Mouse (Mus musculus): ENCODE measurements around the gene Fam166b. TPM values are rescaled to one million over a fixed set of nuclear protein-coding genes. Genes with fewer than 3 reads are reported as not detected.
A peak's percentile ranks its signal among the peaks of the same experiment; 100 is the strongest.

Fam166b gene
- total RNA-seq, 2 experiments from 2014 or later: not detected

DNA sequence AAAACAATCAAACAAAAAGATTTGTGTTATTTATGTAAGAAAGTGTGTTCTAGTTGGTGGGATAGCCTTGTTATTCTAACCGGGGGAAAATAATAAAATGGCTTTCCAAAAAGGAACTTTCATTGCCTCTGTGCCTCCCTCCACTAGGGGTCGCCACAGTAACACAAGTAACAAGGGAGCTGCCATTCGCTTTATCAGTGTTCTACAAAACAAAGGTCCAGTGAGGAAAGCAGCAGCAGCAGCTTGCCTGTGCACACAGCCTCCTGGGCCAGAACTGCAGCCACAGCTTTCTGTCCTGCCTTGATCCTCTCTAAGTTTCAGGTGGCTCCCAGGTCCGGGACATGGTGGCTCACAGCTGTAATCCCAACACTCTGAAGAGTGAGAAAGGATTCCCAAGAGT, 2.8 kb upstream of the Fam166b start:
- ATAC-seq (replicated peaks; ENCODE audit: poor library complexity): peak; percentile 92

DNA sequence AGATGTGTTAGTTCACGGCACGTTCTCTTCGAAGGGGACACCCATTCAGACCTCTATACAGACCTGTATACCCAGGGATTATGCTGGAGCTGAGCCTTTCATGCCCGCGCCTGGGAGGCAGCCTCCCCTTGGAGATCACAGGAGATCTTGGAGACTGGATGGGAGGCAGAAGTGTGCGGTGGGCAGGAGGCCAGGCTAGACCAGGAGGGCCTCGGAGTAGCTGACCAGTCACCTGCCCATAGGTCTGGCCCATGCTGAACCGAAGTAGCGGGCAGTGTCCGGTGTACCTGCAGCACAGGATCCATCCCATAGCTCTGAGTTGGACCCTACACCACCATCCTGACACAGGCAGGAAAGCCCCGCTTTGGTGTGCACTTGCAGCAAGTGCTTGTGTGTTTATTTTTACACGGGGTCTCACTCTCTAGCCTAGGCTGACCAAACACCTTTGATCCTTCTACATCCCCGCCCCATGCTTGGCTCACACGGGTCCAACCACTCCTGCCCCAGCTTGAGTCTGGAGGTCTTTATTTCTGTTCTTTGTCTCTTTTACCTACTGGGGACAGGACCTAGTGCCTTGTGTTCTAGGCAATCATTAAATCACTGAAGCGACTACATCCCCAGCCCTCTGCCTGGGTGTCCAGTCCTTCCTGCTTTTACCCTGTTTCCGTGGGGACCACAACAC, 613 bp downstream of the Fam166b start:
- no peak for ATAC-seq (replicated peaks; ENCODE audit: poor library complexity)

DNA sequence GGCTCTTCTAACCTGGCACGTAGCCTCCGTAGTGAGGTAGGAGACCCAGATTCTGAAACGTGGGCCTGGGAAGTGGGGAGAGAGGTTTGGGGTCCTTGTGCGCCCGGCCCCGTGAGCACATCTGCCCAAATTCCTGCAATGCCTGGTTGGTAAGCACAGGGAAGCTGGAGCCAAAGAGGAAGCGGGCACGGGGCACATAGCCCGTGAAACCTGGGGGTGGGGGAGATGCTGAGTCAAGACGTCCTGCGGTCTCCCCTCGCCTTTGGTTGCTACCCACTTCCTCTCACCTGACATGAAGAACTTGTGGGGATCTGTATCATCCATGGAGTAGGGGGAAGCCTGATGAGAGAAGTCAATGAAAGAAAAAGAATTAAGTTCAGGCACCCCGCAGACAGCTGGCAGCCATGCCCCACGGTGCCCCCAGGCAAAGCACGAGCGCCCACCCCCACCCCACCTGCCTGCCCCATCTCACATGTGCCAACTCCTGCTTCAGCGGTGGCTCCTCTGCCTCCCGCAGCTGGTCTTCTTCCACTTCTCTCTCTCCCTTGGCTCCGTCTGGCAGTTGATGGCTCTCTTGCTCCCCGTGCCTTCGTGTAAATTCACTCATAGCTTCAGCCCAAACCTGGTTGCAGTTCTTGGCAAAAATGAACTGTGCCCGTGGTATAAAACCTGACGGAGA, 1.3 kb downstream of the Fam166b start:
- ATAC-seq (replicated peaks; ENCODE audit: poor library complexity): peak; percentile 53

DNA sequence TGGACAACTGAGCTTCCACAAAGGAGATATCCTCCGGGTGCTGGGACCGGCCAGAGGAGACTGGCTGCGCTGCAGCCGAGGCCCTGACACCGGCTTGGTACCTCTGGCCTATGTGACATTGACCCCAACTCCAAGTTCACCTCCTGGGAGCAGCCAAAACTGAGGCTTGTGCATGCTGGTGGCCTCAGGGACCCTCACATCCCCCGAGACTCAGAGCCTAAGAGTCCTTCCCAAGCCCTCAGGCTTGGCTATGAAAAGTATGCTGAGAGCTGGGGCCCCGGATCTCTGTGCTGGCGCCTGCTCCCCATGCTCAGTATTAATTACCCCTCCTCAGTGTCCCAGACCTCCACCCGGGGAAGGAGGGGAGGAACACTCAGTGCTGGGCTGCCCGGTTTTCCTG, 2.4 kb downstream of the Fam166b start:
- no peak for ATAC-seq (replicated peaks; ENCODE audit: poor library complexity)

DNA sequence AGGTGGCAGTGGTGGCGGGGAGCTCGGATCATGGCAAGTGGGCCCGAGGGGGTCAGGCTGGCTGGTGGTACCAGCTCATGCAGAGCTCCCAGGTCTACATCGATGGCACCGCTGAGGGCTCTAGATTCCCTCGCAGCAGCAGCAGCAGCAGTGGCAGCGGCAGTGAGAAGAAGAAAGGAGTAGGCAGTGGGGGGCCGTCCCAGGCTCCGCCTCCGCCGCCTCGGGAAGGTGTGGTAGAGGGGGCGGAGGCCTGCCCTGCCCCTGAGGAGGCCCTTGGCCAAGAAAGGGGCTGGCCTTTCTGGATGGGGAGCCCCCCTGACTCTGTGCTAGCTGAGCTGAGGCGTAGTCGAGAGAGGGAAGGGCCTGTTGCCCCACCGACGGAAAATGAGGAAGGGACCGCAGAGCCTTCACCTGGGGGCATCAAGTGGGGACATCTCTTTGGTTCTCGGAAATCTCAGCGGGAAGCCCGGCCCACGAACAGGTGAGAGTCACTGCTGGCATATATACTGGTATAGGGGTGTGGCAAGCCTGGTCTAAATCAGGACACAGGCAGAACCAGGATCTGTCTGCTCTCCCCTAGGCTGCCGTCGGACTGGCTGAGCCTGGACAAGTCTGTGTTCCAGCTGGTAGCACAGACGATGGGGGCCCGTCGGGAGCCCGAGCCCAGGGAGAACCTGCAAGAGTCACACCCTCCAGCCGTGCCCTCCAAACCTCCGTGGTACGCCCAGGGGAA, 3.1 kb downstream of the Fam166b start:
- ATAC-seq (replicated peaks; ENCODE audit: poor library complexity): 0 out of 2 replicates have a peak, but pooled peaks have one; percentile 23

DNA sequence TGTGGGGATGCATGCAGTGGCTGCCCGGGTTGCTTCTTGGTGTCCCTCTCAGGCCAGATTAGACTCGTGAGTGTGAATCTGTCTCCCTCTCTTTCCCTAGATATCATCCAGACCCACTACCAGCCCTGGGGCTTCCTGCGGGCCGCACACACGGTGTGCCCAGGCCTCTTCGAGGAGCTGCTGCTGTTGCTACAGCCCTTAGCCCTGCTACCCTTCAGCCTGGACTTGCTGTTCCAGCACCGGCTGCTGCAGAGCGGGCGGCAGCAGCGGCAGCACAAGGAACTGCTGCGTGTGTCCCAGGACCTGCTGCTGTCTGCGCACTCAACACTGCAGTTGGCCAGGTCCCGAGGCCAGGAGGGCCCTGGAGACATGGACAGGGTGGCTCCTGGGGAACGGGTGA, 3.7 kb downstream of the Fam166b start:
- ATAC-seq (replicated peaks; ENCODE audit: poor library complexity): no peak

DNA sequence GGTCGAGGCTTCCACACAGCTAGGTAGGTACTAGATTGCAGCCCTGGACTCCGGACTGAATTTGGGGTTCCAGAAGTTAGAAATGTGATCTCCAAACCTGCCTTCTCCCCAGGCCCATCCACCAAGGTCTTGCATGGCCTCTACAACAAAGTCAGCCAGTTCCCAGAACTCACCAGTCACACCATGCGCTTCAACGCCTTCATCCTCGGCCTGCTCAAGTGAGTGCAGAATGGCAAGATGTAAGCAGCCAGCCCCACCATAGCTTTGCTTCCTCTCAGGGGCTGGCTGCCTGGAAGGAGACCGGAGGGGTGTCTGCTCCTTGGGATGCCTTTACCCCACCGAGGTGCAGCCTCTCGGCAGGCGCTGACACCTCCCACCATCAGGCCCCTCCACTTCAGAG, 4.9 kb downstream of the Fam166b start:
- ATAC-seq (replicated peaks; ENCODE audit: poor library complexity): no peak

DNA sequence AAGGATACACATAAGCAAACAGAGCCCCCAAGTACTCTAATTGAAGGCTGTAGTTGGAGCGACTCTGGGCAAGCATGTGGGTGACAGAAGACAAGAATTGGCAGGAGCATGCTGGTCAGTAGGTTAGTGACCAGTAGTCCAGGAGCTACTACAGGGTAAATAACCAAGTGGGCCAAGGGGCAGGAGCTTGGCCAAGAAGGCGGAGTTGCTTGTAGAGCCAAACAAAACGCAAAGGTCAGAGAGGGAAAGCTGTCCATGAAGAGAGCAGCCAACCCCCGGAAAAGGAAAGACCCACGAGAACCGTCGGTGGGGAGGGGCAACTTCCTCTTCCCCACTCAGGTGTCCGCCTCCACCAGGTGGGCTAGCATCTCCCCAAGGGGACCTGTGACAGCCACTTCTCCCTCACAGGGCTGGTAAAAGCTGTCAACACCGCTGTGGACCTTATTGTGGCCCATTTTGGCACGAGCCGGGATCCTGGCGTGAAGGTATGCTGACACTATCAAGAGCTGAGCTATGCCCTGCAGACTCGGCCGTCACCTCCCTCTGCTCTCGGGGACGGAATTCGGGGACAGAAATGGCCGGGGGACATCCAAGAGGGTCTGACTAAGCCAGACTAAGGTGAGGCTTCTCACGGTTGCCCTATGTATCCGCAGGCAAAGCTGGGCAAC, 5.5 kb downstream of the Fam166b start:
- ATAC-seq (replicated peaks; ENCODE audit: poor library complexity): no peak

DNA sequence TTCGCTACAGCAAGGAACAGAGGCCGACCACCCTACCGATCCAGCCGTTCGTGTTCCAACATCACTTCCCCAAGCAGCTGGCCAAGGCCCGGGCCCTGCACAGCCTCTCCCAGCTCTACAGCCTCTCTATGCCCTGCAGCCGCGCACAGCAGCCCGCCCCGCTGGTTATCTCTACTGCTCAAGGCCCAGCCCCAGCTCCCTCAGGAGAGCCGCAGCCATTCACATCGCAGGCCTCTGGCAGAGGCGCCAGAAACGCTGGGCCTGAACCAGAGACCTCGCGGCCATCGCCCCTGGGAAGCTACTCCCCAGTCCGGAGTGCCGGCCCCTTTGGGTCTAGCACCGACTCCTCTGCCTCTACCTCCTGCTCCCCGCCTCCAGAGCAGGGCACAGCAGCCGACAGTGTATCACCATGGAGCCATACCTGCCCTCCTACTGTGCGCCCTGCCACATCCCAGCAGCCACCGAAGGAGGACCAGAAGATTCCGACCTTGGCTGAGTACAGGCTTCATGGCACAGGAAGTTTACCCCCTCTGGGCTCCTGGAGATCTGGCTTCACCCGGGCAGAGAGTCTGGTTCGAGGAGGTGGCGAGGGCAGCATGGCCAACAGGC, 7.2 kb downstream of the Fam166b start:
- no peak for ATAC-seq (replicated peaks; ENCODE audit: poor library complexity)

DNA sequence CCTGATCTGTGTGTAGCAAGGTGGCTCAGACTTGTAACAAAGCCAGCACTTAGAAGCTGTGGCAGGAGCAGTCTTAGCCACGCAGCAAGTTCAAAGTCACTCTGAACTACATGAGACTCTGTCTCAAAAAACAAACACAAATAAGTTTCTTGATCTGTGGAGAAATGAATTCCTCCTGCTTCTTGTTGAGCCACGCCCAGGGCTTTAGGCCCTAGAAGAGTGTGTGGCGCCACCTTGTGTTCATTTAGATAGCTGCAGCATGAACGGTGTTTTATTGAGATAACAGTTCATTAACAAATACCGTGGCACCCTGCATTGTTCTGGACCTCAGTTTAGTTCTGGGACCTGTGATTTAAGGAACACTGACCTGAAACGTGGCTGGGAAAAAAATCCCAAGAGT, 8.6 kb downstream of the Fam166b start:
- peak; percentile 75 for ATAC-seq (replicated peaks; ENCODE audit: poor library complexity)

DNA sequence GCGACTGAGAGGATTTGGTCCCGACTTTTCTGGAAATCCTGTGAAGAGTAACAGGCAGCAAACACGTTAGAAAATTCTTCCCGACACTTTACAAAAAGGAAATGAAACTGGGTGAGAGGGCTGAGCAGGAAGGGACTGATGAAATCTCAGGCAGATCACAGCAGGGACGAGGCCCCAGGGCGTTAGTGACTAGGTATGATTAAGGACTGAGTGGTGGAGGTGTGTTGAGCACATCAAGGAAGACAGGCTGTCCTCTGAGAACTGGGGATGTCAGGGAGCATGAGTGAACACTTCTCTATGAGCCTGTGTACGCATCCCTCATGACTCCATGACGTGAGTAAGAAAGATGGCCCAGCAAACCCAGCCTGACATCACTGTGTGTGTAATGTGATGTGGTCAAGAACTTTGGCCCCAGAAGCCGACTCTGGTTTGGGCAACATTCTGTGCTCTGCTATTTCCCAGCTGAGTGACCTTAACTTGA, 9.1 kb downstream of the Fam166b start:
- ATAC-seq (replicated peaks; ENCODE audit: poor library complexity): peak; percentile 9; the same call in 1 of the 2 replicates

DNA sequence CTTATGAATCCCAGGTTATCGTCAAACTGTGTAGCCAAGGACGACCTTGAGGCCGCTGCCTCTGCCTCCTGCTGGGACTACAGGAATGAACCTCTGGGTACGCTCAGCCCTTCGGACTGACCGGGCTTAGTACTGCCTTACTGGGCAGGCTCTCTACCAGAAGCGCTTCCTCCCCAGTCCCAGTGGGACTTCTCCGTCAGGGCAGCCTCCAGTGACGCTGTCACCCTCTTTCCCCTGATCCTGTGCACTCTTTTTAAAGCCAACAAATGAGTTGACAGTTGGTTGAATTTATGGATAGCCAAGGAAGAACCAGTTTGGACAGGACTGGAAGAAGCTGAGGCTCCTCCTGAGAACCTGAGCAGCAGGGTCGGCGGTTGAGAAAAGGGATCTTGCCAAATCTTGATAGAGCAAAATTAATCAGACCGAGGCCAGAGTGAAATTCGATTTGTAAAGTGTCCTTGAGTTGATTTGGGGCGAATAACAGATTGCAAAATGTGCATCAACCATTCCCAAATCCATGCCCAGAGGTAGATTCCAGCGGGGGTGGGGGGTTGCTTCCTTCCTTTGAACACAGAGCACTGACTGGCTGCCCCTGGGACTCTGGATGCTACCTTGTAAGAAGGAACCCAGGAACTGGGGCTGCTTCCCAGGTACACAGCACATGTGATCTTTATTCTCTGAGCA, 9.8 kb downstream of the Fam166b start:
- no peak for ATAC-seq (replicated peaks; ENCODE audit: poor library complexity)

DNA sequence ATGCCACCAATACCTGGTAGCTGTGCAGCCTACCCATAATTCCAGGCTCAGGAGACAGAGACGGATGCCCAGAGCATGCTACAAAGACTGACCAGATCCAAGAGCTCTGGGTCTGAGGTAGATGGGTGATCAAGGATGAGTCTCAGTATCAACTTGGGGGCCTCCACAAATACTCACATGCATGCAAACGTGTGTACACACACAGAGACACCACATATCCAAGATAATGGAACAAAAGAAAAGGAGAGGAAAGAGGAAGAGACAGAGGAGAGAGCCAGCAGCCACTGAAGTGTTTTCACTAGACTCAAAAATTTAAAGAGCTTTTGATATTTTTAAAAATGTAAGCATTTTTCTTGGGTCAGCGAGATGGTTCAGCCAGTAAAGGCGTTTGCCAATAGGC, 10.5 kb downstream of the Fam166b start:
- no peak for ATAC-seq (replicated peaks; ENCODE audit: poor library complexity)

DNA sequence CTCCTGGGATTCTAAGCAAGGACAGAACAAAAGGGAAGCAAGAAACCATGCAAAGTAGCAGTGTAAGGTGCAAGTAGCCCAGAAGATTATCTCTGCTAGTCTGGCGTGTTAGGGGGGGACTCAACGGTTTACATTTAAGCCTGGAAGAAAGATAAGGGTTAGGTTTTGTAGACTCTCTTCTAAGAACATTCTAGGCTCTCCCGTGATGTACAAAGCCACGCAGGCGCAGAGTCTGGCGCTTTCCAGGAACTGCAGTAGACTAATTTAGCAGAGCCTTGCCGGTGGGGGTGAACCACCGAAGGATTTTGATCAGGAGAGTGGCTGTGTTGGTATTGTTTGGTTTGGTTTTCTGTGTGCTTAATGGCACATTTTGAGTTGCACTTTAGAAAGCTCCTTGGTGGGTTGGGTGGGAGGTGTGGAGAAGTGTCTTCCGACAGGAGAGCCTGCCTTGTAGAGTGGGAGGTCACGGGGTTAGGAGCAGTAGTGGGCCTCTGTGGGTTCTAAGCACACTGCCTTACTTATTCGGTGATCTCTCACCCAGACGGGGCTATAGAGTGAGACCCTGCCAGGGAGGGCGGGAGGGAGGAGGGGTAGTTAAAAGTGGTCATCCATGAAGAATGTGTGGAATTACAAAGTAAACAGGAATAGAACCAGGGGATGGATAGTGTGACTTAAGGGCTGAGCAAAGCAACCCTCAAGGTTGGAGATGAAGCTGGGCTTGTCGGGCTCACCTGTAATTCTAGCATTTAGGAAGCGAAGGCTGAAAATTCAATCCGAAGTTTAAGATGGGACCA, 11.5 kb downstream of the Fam166b start:
- peak; percentile 81 for ATAC-seq (replicated peaks; ENCODE audit: poor library complexity)

DNA sequence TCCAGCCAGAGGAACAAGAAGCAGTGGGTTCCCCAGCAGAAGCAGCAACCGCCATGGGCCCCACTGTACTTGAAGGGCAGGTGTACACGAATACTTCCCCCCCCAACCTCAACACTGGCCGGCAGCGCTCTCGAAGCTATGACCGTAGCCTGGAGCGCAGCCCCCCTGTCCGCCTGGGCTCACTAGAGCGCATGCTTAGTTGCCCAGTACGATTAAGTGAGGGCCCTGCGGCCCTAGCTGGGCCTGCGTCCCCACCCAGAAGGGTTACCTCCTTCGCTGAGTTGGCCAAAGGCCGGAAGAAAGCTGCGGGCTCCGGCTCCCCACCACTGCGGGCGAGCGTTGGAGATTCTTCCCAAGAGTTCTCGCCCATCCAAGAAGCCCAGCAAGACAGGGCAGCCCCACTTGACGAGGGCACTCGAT, 12.9 kb downstream of the Fam166b start:
- no peak for ATAC-seq (replicated peaks; ENCODE audit: poor library complexity)

DNA sequence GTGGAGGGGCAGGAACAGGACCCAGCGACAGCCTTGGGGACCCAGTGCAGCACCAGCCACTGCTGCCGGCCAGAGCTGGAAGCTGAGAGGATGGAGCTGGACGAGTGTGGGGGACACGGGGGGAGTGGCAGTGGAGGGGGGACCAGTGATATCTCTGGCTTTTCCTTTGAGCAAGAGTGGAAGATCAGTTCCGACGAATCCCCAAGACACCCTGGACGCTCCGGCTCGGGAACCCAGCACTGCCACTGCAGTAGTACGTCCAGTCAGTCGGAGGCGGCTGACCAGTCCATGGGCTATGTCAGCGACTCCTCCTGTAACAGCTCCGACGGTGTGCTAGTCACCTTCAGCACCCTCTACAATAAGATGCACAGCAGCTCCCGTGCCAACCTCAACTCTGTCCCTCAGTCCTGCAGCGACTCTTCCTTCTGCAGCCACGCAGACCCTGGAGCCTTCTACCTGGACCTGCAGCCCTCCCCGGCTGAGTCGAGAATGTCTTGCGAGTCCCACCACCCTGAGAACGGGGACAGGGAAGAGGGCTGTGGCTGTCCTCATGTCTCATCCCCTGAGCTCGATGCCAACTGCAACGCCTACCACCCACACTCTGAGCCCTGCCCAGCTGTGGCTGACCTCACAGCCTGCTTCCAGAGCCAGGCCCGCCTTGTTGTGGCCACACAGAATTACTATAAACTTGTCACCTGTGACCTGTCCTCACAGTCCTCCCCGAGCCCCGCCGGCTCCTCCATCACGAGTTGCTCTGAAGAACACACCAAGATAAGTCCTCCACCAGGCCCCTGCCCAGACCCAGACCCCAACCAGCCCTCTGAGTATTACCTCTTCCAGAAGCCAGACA, 13.5 kb downstream of the Fam166b start:
- no peak for ATAC-seq (replicated peaks; ENCODE audit: poor library complexity)

DNA sequence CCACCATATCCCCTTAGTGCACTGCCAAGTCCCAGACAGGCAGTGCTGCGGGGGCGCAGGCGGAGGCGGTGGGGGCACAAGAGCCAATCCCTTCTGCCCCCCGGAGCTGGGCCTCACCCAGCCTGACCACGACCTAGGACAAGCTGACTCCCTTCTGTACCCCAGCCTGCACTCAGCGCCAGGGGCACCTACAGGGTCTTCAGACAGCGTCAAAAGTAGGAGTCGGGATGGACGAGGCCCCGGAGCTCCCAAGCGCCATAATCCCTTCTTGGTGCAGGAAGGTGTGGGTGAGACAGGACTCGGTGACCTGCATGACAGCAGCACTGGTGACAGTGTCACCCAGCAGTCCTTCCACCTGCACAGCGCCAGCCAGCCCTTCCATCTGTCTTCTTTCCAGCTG, 14.2 kb downstream of the Fam166b start:
- ATAC-seq (replicated peaks; ENCODE audit: poor library complexity): no peak

DNA sequence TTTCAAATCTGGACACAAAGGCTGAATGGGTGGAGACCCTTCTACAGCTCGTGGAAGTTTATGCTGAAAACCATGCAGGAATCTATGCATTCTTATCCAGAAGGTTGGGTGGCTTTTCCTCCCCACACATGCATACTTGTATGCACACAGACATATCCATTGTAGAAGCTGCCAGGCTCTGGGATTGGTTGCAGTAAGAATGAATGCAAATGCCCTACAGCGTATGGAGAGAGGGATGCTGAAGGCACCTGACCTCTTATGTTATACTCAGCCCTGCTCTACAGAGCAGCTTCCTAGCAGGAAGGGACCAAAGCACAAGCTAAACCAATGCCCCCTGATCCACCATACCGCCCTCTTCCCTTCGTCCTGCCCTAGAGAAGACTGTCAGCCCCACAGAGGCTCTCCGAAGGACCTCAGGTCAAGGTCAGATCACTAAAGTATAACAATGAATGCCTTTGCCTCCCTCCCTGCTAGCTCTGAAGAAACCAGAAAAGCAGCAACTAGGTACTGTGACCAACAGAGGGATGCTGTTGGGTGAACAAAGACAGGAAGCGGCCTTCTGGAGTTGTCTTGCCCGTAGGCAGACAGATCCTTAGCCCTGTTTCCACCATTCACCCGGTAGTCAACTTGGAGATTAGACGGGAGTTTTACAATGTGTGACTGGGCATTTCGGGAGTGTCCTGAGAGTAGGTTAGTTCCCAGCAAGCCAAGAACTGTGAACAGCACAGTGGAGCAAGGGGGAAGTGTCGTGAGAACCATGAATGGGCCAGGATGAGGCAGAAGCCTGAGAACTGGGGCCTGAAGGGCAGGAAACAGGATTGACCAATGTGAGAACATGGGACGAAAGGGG, 21.6 kb downstream of the Fam166b start:
- no peak for ATAC-seq (replicated peaks; ENCODE audit: poor library complexity)
